Mouse (Mus musculus): Measurements from ENCODE around the gene Rassf10. TPM values are rescaled to one million over a fixed set of nuclear protein-coding genes. Genes with fewer than 3 reads are reported as not detected.

Gene Rassf10
- not detected for polyA plus RNA-seq (2017; shearing (Covaris generic))

DNA sequence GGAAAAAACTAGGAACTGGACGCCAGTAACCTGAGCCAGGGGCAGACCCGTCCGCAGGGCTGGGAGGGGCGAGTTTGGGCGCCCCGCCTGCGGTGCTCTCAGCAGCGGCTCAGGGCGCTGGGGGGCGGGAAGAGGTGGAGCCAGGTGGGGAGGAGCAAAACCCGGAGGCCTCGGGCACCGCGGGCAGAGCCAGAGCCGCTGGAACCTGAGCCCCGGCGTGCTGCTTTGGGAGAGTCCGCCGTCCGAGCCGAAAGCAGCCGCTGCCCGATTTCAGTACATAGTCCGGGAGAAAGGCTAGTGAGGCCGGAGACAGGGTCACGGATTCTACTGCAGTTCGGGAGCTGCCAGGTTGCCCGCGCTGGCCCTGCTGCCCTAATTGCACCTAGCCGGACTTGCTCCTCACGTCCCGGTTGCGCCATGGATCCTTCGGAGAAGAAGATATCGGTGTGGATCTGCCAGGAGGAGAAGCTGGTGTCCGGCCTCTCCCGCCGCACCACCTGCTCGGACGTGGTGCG is at the start of gene Rassf10:
TSS of gene Rassf10 (plus strand) at position 186 of the 515 bp plus-strand sequence.

Measured in CD4-positive, CD25-positive, alpha-beta regulatory T cell (primary cell).